Mouse (Mus musculus): Measurements from ENCODE around the gene Acvrl1.

The Acvrl1 gene

GRCm38 (mm10) chr15:101192260-101192640 lies 63.9 kb downstream of the Acvrl1 start:
- no peak for DNase-seq (ENCODE audit: low read depth, low spot score)

- no peak for DNase-seq (ENCODE audit: low read depth, low spot score)
Measured at GRCm38 (mm10) chr15:101192651-101193050, 64.3 kb downstream of the Acvrl1 start.

GRCm38 (mm10) chr15:101193971-101194370 lies 65.6 kb downstream of the Acvrl1 start:
- no peak for DNase-seq (ENCODE audit: low read depth, low spot score)
